Mouse (Mus musculus): ENCODE results near the gene Nrl. TPM values are rescaled to one million over a fixed set of nuclear protein-coding genes. Genes with fewer than 3 reads are reported as not detected.

Gene Nrl
- 1 to 10 TPM in 1 of 2 experiments, under 1 TPM in 1; 0.82 to 1.4 TPM for total RNA-seq (2021)
- long read RNA-seq, experiment 1: 0 reads
- long read RNA-seq, experiment 2: 0 reads

DNA sequence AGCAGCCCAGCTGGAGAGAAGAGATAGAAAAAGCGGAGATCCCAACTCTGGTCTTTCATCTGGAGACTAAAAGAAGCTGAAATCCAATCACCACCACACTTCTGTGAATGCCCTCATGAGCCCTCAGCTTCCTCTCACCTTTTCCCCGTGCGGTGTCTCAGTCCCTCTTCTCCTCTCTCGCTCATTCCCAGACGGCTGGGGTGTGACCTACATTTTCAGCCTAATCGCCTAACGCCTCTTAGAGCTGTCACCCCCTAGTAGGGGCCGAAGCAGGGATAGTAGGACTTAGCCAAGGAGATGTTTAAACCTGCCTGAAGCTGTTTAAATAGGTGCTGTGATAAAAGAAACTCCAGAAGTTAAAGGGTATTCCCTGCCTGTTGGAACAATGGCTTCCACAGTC lies at the start of gene Nrl:
TSS of gene Nrl (minus strand) at position 197 of the 400 bp plus-strand sequence.
- DNase-seq (ENCODE audit: low spot score in 2 of 2): no peak

DNA sequence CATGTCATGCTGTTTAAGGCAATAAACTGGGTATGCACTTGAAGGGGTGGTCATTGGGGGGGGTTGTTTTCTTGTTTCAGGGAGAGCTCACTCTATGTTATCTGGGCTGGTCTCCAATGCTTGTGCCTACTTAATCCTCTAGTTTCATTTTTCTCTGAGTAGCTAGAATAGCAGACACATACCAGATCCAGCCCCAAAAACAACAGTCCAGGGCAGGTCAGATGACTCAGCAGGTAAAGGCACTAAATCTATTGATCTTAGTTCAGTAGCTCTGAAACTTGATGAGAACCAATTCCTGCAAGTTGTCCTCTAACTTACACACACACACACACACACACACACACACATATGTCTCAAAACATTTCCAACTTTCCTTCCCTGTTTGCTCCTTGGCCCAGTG lies 47.0 kb upstream of the Nrl start:
- no peak for DNase-seq (ENCODE audit: low spot score in 2 of 2)

- DNase-seq (ENCODE audit: low spot score in 2 of 2): no peak
These were observed 45.8 kb upstream of the Nrl start for GRCm38 (mm10) chr14:55570588-55570987.

GRCm38 (mm10) chr14:55567496-55567895 lies 42.7 kb upstream of the Nrl start:
- DNase-seq (ENCODE audit: low spot score in 2 of 2): no peak

DNA sequence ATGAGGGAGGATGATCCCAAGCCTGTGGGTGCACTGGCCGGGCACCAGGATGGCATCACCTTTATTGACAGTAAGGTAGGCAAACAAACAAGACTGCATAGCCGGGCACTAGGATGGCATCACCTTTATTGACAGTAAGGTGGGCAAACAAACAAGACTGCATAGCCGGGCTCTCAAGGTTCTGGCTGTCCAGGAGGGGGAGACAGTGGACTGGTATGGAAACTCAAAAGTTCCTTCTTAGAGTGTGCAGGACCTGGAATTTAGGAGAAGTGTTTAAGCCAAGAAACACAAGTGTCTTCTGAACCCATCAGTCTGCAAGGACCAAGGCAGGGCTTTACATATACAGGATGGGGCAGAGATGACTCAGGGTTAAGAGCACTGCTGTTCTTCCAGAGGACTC lies 41.0 kb upstream of the Nrl start:
- DNase-seq (ENCODE audit: low spot score in 2 of 2): no peak

DNA sequence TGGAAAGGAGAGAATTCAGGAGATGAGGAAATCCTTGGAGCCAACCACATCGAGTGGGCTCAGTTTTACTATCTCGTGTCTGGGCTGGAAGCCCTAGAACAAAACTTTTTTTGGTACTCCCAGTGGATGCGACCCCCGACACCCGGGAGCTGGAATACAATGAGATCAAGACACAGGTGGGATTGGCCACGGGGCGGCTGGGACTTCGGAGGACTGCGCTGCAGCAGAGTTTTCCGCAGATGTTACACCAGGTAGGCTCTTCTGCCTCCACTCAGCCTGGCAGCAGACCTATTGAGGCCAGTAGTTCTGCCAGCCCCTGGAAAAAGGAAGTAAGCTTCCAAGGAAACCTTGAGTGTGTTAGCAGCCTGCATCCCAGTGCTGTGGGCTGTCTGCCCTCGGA lies 38.5 kb upstream of the Nrl start:
- DNase-seq (ENCODE audit: low spot score in 2 of 2): no peak

- DNase-seq (ENCODE audit: low spot score in 2 of 2): no peak
These were observed 37.1 kb upstream of the Nrl start for GRCm38 (mm10) chr14:55561860-55562259.

DNA sequence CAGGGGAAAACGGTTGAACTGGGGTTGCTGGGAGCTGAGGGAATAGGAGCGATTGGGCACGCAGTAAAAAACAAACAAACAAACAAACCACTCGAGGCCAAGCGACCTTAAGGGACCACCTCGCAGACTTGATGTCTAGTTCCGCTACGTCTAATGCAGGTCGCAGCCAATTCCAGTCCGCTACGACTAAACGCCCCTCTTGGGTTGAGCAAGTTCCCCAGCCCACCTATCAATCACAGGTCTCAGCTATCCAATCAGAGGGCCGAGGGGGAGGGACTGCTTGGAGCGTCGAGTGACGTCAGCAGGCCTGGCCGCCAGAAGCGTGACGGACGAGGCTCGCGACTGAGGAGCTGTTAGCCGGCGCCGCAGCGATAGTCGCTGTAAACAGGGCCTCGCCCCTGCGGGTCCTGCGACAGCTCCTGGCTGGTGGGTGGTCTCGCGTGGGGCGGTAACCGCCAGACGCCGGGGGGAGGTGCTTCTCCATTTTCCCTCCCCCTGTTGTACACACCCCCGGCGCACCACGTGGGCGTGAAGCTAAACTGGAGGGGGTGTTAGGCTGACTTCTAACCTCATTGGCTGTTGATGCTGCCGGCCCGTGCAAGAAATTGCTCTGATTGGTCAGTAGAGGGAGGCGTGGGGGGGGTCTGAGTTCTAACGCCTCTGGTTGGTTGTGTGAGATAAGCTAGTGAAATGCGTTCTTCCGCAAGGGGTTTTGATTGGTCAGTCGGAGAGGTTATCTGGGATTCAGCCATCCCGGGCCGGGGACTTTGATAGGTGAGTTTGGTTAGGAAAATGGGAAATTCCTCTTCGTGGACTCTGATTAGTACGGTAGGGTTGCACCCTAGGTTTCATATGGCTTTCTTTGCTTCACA lies 35.7 kb upstream of the Nrl start, which contains the start of gene A730061H03Rik:
TSS of gene A730061H03Rik (minus strand) at position 205 of the 872 bp plus-strand sequence.
- DNase-seq (ENCODE audit: low spot score in 2 of 2): peak; percentile 97 to 98

DNA sequence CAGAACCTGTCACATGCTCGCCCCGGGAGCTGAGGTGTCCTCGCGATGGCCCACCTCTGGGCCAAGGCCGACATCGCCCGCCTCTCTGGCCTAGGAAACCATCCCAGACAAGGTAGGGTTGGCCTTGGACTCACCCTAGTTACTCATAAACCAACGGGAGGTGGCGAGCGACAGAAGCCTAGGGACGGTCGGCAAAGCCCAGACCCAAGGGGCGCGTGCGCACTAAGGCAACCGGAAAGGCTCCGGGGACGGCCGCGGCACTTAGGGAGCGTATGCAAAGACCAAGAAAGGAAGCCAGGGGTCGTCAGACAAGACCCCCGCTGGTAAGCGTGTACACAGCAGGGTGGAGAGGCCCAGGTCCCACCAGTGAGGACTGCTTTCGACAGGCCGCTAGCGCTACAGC lies 35.0 kb upstream of the Nrl start, which contains the start of gene Dcaf11:
TSS of gene Dcaf11 (plus strand) at position 208 of the 403 bp plus-strand sequence.
- peak; percentile 82 to 88 for DNase-seq (ENCODE audit: low spot score in 2 of 2)

DNA sequence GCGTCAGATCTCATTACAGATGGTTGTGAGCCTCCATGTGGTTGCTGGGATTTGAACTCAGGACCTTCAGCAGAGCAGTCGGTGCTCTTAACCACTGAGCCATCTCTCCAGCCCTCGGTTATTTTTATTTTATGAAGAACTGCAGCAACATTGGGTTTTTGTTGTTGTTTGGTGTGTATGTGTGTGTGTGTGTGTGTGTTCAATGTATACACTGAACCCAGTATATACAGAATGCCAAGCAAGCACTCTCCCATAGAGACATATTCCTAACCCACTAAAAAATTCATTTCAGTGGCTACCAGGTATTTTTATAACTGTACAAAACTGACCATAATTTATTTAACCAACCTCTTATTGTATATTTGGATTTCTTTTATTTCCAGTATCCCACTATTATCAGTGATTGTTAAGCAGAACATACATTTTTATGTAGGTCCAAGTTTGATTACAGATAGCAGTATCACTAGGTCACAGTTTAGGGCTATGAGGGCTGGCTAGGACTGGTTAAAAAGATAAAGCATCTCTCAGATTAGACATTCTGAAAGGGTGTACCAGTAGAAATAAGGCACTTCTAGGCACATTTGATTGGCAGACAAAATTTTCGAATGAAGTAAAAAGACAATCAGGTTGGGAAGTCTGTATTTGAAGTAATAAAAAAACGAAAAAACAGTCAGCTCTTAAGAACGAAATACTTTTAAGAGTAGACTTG lies 34.1 kb upstream of the Nrl start:
- no peak for DNase-seq (ENCODE audit: low spot score in 2 of 2)

GRCm38 (mm10) chr14:55557587-55557986 lies 32.8 kb upstream of the Nrl start:
- no peak for DNase-seq (ENCODE audit: low spot score in 2 of 2)

- DNase-seq (ENCODE audit: low spot score in 2 of 2): peak; percentile 73 to 77
These were observed 32.2 kb upstream of the Nrl start for GRCm38 (mm10) chr14:55557003-55557402.

DNA sequence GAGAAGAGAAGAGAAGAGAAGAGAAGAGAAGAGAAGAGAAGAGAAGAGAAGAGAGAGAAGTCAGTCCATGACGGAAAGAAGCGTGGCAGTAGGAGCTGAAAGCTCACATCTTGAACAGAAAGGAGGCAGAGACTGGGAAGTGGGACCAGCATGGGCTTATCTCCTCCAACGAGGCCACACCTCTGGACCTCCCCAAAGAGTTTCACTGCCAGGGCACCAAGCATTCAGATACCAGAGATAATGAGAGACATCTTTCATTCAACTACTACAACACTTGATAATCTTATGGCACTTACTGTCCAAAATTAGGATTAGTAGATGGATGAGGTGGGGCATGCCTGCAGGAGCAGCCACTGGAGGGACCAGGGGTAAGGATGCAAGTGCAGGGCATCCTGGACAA lies 31.0 kb upstream of the Nrl start:
- DNase-seq (ENCODE audit: low spot score in 2 of 2): no peak

DNA sequence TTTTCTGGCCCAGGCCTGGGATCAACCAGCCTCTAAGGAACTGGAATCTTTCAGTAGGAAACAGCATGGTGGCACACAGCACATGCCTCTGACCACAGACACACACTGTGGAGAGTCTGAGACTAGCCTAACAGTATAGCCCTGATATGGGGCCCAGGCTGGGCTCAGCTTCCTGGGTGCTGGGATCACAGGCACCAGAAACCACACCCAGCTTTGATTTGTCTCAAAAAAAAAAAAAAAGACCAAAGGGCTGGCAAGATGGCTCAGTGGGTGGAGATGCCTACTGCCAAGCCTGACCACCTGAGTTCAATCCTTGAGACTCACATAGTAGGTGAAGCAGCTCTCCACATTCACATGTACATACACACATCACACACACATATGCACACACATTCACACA lies 29.9 kb upstream of the Nrl start:
- no peak for DNase-seq (ENCODE audit: low spot score in 2 of 2)

- no peak for DNase-seq (ENCODE audit: low spot score in 2 of 2)
These were observed 27.0 kb upstream of the Nrl start for GRCm38 (mm10) chr14:55551794-55552193.

GRCm38 (mm10) chr14:55551347-55551746 lies 26.6 kb upstream of the Nrl start:
- DNase-seq (ENCODE audit: low spot score in 2 of 2): no peak

GRCm38 (mm10) chr14:55550191-55550590 lies 25.4 kb upstream of the Nrl start:
- no peak for DNase-seq (ENCODE audit: low spot score in 2 of 2)

GRCm38 (mm10) chr14:55544334-55544733 lies 19.6 kb upstream of the Nrl start:
- no peak for DNase-seq (ENCODE audit: low spot score in 2 of 2)

- no peak for DNase-seq (ENCODE audit: low spot score in 2 of 2)
These were observed 17.5 kb upstream of the Nrl start for GRCm38 (mm10) chr14:55542268-55542667.

- DNase-seq (ENCODE audit: low spot score in 2 of 2): peak; percentile 83
These were observed 16.1 kb upstream of the Nrl start for GRCm38 (mm10) chr14:55540787-55541321.

DNA sequence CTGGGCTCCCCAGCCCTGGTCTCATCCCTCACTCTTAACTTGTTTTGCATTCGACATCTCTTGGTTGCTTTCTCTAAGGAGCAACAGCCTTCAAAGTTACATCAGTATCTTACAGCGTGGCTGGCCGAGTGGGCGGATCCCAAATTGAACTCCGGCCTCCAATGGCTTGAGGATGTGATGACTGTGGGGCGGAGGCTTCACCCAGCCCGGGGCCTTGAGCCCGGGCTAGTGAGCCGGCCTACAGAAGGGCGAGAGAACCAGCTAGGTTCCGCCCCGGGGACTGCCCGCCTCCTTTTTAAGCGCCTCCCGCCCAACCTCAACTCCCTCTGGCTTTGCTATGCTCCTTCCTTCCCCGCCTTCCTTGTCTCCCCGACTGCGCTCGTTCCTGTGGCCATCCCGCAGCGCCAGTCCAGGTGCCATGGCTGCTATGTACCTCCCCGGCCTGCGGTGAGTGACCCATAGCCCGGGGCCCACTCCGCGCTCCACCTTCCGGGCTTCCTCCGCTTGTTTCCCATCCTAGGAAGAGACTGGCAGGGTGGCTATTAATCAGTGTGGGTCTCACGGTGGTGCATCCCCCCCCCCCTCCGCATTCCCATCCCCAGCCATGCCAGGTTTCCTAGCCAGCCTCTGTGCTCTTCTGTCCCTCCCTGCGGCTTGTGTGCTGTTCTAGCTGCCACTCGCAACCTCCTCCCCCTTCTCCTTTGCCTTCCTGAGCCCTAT lies 15.4 kb upstream of the Nrl start, which contains the start of gene Pck2:
TSS of gene Pck2 (plus strand) at position 200 of the 720 bp plus-strand sequence.
- DNase-seq (ENCODE audit: low spot score in 2 of 2): peak; percentile 69 to 75

Measured in left cerebral cortex, adult 18-20 months (tissue).